Mouse (Mus musculus) heart, postnatal 0 days (tissue): Measurements from ENCODE around the gene E130208F15Rik.

Source experiments
- CTCF ChIP-seq: IDR thresholded peaks from 2 replicates; pipeline ENCODE4 v1.5.1; 2016; ENCODE audit warnings: antibody characterized with exemption, control low read depth, low read depth
- EP300 ChIP-seq: IDR thresholded peaks from 2 replicates; pipeline ENCODE4 v1.6.1; 2016; ENCODE audit warnings: antibody characterized with exemption, low read depth

DNA sequence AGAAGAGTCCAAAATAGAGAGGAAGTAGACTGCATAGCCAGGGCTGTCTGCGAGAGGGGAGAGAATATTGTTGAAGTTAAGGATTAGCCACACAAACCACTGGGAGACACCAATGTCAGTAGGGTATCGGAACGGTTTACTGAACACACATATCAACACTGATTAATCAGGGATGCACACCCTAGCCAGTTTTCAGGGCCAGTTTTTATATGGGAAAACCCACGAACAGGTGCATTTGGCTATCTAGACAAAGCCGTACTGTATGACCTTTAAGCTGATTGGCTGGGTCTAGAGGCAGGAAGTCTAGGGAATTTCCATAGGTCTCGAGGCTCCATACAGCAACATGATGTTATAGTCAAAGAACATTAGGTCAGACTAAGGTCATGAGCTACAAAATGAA, 1.3 kb downstream of the E130208F15Rik start:
- TF ChIP-seq CTCF (no peak), EP300 (no peak)
